Mouse (Mus musculus): ENCODE results near the gene Cd34.

DNA sequence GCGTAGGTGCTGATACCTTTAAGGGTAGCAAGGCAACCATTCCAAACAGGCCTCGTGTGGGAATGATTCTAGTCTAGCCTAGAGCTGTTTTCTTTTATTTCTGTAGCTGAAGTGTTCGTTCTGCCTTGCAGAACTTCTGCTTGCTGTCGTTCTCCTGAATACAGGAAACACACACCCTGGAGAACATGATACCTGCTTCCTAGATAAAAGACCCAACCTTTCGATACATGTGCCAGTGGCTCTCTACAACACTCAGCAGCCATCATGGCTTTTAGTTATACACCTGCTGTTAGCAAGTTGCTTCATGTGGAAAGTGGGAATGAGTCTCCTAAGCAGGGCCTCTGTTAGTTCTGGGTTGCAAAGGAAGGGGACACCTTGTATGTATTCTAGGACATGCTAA is 55.6 kb downstream of the Cd34 start:
- TF ChIP-seq POLR2A (IDR thresholded peaks at IDR 0.05; ENCODE audit: control insufficient read depth, extremely low read depth, insufficient read depth, low read length, poor library complexity) (no peak), CTCF (IDR thresholded peaks at IDR 0.05; ENCODE audit: borderline replicate concordance, control insufficient read depth, extremely low read depth, insufficient read depth, low read length, poor library complexity) (no peak)

Data from thymus, adult 2 months (tissue).